9 mouse cellular contexts compared by ENCODE assay signal in the genomic region with DNA sequence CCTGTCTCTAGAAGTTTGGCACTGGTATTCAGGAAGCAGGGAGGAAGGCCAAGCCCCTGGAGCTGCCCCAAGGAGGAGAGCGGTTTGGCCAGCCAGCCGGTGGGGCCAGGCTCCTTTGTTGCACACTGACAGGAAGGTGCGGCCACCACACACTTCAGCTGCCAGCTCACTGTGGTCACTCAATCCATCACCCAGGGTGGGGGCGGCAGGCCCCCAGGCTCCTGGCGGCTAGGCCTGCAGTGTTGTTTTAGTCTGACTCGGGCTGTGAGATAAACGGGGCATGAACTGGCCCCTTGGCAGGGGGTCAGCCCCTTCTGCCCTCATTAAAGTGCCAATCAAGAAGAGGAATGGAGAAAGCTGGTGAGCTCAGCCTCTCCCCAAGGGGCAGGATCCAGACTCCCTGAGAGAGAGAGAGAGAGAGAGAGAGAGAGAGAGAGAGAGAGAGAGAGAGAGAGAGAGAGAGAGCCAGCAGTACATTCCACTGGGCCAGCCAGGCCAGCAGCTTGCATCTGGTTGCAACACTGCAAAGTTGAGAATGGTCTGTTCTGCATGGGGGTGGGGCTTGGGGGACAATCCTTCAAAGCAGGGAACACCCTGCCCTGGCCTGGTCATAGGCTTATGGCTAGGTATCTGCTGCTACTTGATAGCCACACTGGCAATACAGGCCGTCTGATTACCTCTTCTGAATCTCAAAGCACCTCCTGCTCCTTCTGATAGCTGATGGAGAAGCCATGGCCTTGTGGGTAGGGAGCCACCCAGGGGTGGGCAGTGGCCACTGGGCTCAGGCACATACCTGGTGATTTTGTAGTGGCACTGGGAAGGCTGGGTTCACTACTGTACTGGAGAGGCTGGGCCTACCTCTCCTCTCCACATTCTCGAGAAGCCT. TPM values are rescaled to one million over a fixed set of nuclear protein-coding genes. Genes with fewer than 3 reads are reported as not detected.
DNase-seq lines count a peak whose midpoint lies in the region; ATAC-seq and TF ChIP-seq lines count a peak whose summit lies in the region.
"Had no signal": no experiment of that assay in that cellular context is flagged by ENCODE, and none has a peak within 500 bp of the region (broad histone marks: within the 10 kb centered on the region; RNA-seq: fewer than 3 reads in every experiment).

No protein-coding gene starts in this region.

- H3K79me2 ChIP-seq in C2C12 (ENCODE audit: control insufficient read depth, insufficient read depth): no peaks in the 10 kb centered on the region

- peak; percentile 20 for DNase-seq in cerebellum, adult 11 months
- no peak for DNase-seq in forebrain, embryonic 14.5 days (ENCODE audit: low spot score)
- peak; percentile 72 to 82 for DNase-seq in heart, postnatal 36 days
- peak; percentile 82 for DNase-seq in limb, embryonic 10.5 days (ENCODE audit: low spot score)
- DNase-seq in mesoderm, embryonic 11.5 days (ENCODE audit: low read depth, low spot score): peak; percentile 91
- DNase-seq in frontal cortex, postnatal 25 days (ENCODE audit: low spot score in 2 of 2): no peak

- no peak overlapping the region for H3K4me2 ChIP-seq in forebrain, embryonic 14.5 days (ENCODE audit: low read length)
- no peak overlapping the region for H3K4me2 ChIP-seq in stomach, embryonic 14.5 days (replicated peaks; ENCODE audit: low read depth, low read length)

- no peaks in the 10 kb centered on the region for H3K27me3 ChIP-seq in C2C12 (ENCODE audit: control insufficient read depth, insufficient read depth, insufficient read length)
- H3K27me3 ChIP-seq in forebrain, embryonic 14.5 days (replicated peaks; ENCODE audit: control insufficient read depth, insufficient read depth, low read length): no peaks in the 10 kb centered on the region
- no peaks in the 10 kb centered on the region for H3K27me3 ChIP-seq in limb, embryonic 10.5 days (ENCODE audit: low read depth, poor library complexity, severe bottlenecking)
- H3K27me3 ChIP-seq in stomach, embryonic 14.5 days (ENCODE audit: control insufficient read depth, insufficient read depth, low read length): no peaks in the 10 kb centered on the region

- H3K9me3 ChIP-seq in forebrain, embryonic 14.5 days (replicated peaks; ENCODE audit: control insufficient read depth, low read length): no peaks in the 10 kb centered on the region
- no peaks in the 10 kb centered on the region for H3K9me3 ChIP-seq in limb, embryonic 10.5 days (replicated peaks)
- no peaks in the 10 kb centered on the region for H3K9me3 ChIP-seq in stomach, embryonic 14.5 days (ENCODE audit: control insufficient read depth, low read depth, low read length)
- H3K9me3 ChIP-seq: G1E had no signal

- H3ac ChIP-seq in C2C12 (ENCODE audit: control insufficient read depth, insufficient read length, low read depth): no peak overlapping the region

- H3K79me3 ChIP-seq in C2C12 (ENCODE audit: low read depth): no peaks in the 10 kb centered on the region

- H3K27ac ChIP-seq in forebrain, embryonic 14.5 days (ENCODE audit: low read depth, low read length): no peak overlapping the region
- peak overlapping the region; percentile 87 for H3K27ac ChIP-seq in limb, embryonic 10.5 days
- H3K27ac ChIP-seq in stomach, embryonic 14.5 days (ENCODE audit: low read length): peak overlapping the region; percentile 13; the same call in 1 of the 2 replicates

- intact Hi-C loops in heart, postnatal 36 days (cut with DNase I): loop anchor here (2.0 to 10.0 kb wide), 2 partner anchors 19 to 95 kb away; no protein-coding TSS in a partner anchor

- TF ChIP-seq CTCF in C2C12 (IDR thresholded peaks at IDR 0.05; ENCODE audit: control insufficient read depth, insufficient read depth, insufficient read length): no peak

- no peak overlapping the region for H3K4me3 ChIP-seq in C2C12 (ENCODE audit: insufficient read depth, poor library complexity, severe bottlenecking)
- no peak overlapping the region for H3K4me3 ChIP-seq in forebrain, embryonic 14.5 days (ENCODE audit: low read depth, low read length)
- no peak overlapping the region for H3K4me3 ChIP-seq in limb, embryonic 10.5 days
- no peak overlapping the region for H3K4me3 ChIP-seq in stomach, embryonic 14.5 days (ENCODE audit: low read depth, low read length)

- no peak overlapping the region; the same call in 1 of the 2 replicates for H3K9ac ChIP-seq in forebrain, embryonic 14.5 days (ENCODE audit: low read length)
- no peak overlapping the region for H3K9ac ChIP-seq in stomach, embryonic 14.5 days (replicated peaks; ENCODE audit: low read depth, low read length)

- H3K4me1 ChIP-seq in forebrain, embryonic 14.5 days (ENCODE audit: control insufficient read depth, insufficient read depth, low read length): 0 out of 2 replicates have a peak, but pooled peaks cover 2% of the 10 kb centered on the region
- peaks cover 30% of the 10 kb centered on the region for H3K4me1 ChIP-seq in limb, embryonic 10.5 days
- H3K4me1 ChIP-seq in stomach, embryonic 14.5 days (ENCODE audit: control insufficient read depth, insufficient read depth, low read length): peaks cover 25% of the 10 kb centered on the region

- ATAC-seq in forebrain, embryonic 14.5 days: peak; percentile 32; the same call in 1 of the 2 replicates
- ATAC-seq in stomach, embryonic 14.5 days (ENCODE audit: insufficient number of reproducible peaks, insufficient read depth, low FRiP score, low read depth): peak; percentile 85

- H3K36me3 ChIP-seq in C2C12 (ENCODE audit: control insufficient read depth, insufficient read depth): no peaks in the 10 kb centered on the region
- H3K36me3 ChIP-seq in forebrain, embryonic 14.5 days (ENCODE audit: control insufficient read depth, insufficient read depth, low read length): no peaks in the 10 kb centered on the region
- H3K36me3 ChIP-seq in limb, embryonic 10.5 days: no peaks in the 10 kb centered on the region
- H3K36me3 ChIP-seq in stomach, embryonic 14.5 days (ENCODE audit: control insufficient read depth, insufficient read depth, low read length): no peaks in the 10 kb centered on the region
- H3K36me3 ChIP-seq: G1E had no signal

- WGBS in forebrain, embryonic 14.5 days: 15% methylated on average over 9 of the region's 9 CpGs
- WGBS in limb, embryonic 10.5 days: 4% methylated on average over 9 of the region's 9 CpGs
- WGBS in stomach, embryonic 14.5 days: 11% methylated on average over 9 of the region's 9 CpGs

TF ChIP-seq in C2C12, 6 proteins besides CTCF, POLR2A, EP300 and RAD21:
- TF ChIP-seq MYOG (IDR thresholded peaks at IDR 0.05; ENCODE audit: control insufficient read depth, extremely low read depth, insufficient read length): no peak
- TF ChIP-seq CEBPB (IDR thresholded peaks at IDR 0.05; ENCODE audit: low read depth): peak; percentile 80
- peak; percentile 74 for TF ChIP-seq MYOD1 (IDR thresholded peaks at IDR 0.05; ENCODE audit: control insufficient read depth, insufficient read length, low read depth)
- no peak for TF ChIP-seq USF1 (IDR thresholded peaks at IDR 0.05; ENCODE audit: low read depth)
- TF ChIP-seq MAX (IDR thresholded peaks at IDR 0.05): no peak
- TF ChIP-seq FOSL1 (IDR thresholded peaks at IDR 0.05; ENCODE audit: insufficient read depth, low read length, poor library complexity, severe bottlenecking): no peak

RNA-seq across cellular contexts. Expression of gene Dhrs3, which starts 57.1 kb away (rescaled TPM):
- polyA plus RNA-seq in C2C12 (2012; fragmentation: generic; extraction: Trizol): 5.0 TPM
- 16.1 and 25.8 TPM in 2 replicates for polyA plus RNA-seq in forebrain, embryonic 14.5 days (2014; fragmentation: Nextera tagmentation; extraction: Ambion mirVana)
- total RNA-seq in heart, postnatal 36 days (2021): 100 to 1,000 TPM; 139 to 162 TPM
- polyA plus RNA-seq in limb, embryonic 10.5 days (2016; fragmentation: Nextera tagmentation; extraction: Ambion mirVana): 29.5 and 49.8 TPM in 2 replicates
- polyA plus RNA-seq in stomach, embryonic 14.5 days (2014; fragmentation: Nextera tagmentation; extraction: Ambion mirVana): 128 and 143 TPM in 2 replicates

Comparison
In these comparisons a context has a peak if more than half of its experiments do, and no peak if none do; other contexts are left out.
1. DNase-seq: peak in cerebellum, adult 11 months (single experiment), heart, postnatal 36 days (2 of 2), limb, embryonic 10.5 days (single experiment) and mesoderm, embryonic 11.5 days (single experiment); none in forebrain, embryonic 14.5 days (single experiment) and frontal cortex, postnatal 25 days (0 of 2).